Mouse (Mus musculus) heart, postnatal 10 days (tissue): ENCODE results near the gene Spint1. TPM values are rescaled to one million over a fixed set of nuclear protein-coding genes. Genes with fewer than 3 reads are reported as not detected.

Experiments used
- DNase-seq, 2 experiments: peaks; one replicate each; pipeline ENCODE4 v3.0.0; 2021
- intact Hi-C: fragments of 180-260 bp; cut with DNase I; formaldehyde crosslinking; loops from one replicate; pipeline ENCODE4 v1.15.1; 2025
- total RNA-seq, 2 experiments: library from RNA; stranded (reverse); gene quantifications; 2 replicates each; pipeline ENCODE4 v1.2.3; 2021

The Spint1 gene
- total RNA-seq, result not detected

DNA sequence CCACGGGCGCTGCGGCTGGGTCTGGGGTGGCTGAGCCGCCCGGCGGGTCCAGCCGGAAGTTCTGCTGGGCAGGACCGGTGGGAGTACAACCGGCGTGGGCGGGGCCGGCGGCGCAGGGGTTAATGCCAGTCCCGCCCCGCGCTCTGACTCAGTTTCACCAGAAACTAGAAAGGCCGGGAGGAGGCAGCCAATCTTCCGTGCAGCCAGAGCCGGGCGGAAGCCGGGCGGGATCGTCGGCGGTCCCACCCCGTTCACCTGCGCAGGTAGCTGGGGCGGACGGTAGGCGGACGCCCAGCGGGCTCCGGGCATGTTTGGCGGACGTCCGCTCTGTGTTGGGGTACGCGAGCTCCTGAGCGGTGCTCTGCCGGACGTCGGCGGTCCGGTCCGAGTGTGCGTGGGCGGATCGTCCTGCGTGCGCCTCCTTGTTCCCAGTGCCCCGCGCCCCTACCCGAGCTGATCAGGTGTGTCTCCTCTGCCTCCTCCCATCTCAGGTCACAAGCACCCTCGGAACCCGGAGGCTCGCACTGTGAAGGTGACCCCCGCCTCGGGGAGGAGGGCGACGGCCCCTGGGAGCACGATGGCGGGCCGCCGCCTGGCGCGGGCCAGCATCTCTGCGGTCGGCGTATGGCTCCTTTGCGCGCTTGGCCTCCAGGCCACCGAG, at the start of gene Spint1:
Gene Spint1 (plus strand): TSS at position 153 of the 661 bp plus-strand sequence.
- intact Hi-C loops, result no loop called here
- no peak for DNase-seq

DNA sequence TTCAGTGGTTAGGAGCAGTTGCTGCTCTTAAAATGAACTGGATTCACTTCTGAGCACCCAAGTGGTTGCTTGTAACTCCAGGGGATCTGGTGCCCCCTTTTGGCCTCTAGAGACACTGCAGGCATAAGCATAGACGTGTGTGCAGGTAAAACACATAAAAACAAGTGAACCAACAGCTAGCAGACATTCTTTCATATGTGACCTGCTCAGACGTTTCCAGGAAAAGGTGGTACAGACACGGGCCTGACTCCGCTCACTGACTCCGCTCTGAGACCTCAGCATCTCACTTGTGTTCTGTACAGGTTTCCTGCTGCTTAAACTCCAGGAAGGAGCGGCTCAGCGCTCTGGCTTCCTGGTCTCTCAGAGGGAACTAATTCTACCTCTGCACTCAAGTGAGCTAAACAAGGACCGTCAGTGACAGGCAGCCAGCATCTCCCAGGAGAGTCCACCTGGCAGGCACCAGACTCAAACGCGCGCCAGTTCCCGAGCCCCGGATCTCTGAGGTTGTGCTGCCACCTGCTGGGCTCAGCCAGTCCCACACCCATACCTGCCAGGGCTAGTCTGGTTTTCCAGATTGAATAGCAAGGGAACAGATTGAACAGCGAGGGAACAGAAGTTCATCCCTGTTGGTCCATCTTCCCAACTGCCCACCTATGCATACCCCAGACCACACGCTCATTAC, 48.0 kb upstream of the Spint1 start:
- DNase-seq, result peak; percentile 88 to 94
- intact Hi-C loops, result loop anchor here (2.0 to 5.0 kb wide), 3 partner anchors 32 to 87 kb away; partner anchors contain the start of gene Rmdn3

DNA sequence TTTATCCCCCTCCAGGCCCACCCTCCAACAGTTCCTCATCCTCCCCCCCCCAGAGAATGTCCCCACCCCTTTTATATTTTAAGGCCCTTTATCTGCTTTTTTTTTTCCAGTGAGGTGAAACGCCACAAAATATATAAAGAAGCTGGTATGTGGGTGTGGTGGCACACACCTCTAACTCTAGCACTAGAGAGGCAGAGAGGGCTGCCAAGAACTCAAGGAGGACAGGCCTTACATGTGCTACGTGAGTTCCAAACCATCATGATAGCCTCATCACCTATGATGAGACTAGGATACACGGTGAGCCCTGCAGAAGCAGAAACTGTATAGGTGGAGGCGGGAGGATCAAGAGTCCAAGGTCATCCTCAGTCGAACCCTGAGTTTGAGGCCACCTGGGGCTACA, 46.2 kb upstream of the Spint1 start:
- intact Hi-C loops, result loop anchor here (1.0 kb wide), 1 partner anchor 152 kb away; no protein-coding TSS in a partner anchor
- no peak for DNase-seq

DNA sequence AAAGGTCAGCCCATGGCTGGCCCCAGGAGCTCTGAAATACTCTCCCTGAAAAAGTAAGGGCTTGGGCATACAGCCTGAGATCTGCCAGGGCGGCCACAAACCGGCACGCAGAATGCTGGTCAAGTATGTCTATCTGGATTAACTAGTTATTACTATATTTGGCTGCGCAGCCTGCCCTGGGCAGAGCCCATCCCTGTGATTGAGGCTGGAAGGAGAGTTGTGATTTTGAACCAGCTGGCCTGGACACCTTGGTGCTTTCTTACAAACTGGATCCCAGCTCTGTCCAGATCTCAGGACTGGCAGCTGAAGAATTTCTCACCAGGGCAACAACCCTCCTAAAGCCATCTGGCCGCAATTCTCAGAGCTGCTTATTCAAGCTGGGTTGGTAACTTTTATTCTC, 43.0 kb upstream of the Spint1 start:
- peak; percentile 38 to 39 for DNase-seq
- intact Hi-C loops, result no loop called here

GRCm38 (mm10) chr2:119196316-119197108, 40.6 kb upstream of the Spint1 start:
- no peak for DNase-seq
- intact Hi-C loops, result no loop called here

- intact Hi-C loops, result no loop called here
Measured at GRCm38 (mm10) chr2:119197493-119197892, 39.7 kb upstream of the Spint1 start.

DNA sequence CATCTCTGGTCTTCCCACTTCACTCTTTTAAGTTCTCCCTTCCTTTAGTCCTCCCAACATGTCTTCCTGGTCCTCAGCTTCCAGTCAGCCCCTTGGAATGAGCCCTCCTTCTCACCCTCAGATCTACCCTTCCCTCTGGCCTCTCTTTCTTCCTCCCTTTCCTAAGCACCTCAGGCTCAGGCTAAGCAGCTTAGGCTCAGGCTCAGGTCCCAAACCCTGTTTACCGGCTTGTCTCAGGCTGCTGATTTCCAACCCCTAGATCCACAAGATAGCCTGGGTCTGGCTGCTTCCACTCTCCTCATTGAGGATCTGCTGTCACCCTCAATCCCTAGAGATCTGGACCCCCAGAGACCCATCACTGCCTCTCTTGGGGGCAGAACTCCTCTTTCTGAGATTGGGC, 39.1 kb upstream of the Spint1 start:
- intact Hi-C loops, result no loop called here

More at GRCm38 (mm10) chr2:119197493-119197892, 39.7 kb upstream of the Spint1 start:
- no peak for DNase-seq

DNA sequence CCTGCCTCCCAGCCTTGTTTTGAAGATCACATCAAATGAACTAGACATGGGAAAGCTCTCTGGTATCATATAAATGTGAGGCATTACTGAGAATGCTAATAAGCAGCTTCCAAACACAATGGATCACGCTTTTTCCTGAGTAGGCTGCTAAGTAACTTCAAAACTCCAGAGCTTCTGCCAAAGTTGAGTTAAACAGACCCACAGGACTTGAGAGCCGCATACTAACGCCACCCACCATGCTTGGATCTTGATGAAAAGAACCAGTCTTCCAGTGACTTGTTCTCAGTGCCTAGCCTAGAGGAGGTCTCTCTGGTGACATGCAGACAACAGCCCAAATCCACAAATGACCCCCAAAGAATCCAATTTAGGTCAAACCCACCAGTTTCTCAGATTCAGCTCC, 38.2 kb upstream of the Spint1 start:
- intact Hi-C loops, result no loop called here
- DNase-seq, result no peak

More for the DNA sequence above, 39.1 kb upstream of the Spint1 start:
- no peak for DNase-seq

DNA sequence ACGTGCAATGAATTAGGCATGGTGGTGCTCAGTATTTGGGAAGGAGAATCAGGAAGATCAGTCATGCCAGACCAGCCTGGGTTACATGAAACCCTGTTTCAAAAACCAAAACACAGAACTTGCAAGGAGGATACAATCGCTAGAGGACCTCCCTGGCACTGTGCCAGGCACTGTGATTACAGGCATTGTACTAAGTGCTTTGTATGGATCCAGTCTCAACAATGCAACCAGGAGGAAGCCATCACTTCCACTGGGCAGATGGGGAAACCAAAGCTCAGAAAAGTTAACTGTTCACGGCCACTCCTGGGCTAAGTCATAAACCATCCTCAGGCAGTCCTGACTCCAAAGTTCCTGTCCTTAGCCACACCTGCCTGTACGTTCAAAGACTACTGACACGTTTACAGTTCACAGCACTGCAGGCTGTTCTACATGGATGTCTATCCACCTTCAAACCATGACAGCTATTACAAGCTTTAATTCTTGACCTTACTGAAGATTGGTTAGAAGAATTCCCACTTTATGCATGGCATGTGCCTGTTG, 34.2 kb upstream of the Spint1 start:
- peak; percentile 44 to 67 for DNase-seq
- intact Hi-C loops, result no loop called here

- DNase-seq, result peak in 1 of 2 experiments; percentile 38
- intact Hi-C loops, result no loop called here
Measured at GRCm38 (mm10) chr2:119203871-119204460, 33.2 kb upstream of the Spint1 start.

- intact Hi-C loops, result loop anchor here (2.0 kb wide), 1 partner anchor 43 kb away; no protein-coding TSS in a partner anchor
- no peak for DNase-seq
Measured at GRCm38 (mm10) chr2:119207961-119208343, 29.2 kb upstream of the Spint1 start.

DNA sequence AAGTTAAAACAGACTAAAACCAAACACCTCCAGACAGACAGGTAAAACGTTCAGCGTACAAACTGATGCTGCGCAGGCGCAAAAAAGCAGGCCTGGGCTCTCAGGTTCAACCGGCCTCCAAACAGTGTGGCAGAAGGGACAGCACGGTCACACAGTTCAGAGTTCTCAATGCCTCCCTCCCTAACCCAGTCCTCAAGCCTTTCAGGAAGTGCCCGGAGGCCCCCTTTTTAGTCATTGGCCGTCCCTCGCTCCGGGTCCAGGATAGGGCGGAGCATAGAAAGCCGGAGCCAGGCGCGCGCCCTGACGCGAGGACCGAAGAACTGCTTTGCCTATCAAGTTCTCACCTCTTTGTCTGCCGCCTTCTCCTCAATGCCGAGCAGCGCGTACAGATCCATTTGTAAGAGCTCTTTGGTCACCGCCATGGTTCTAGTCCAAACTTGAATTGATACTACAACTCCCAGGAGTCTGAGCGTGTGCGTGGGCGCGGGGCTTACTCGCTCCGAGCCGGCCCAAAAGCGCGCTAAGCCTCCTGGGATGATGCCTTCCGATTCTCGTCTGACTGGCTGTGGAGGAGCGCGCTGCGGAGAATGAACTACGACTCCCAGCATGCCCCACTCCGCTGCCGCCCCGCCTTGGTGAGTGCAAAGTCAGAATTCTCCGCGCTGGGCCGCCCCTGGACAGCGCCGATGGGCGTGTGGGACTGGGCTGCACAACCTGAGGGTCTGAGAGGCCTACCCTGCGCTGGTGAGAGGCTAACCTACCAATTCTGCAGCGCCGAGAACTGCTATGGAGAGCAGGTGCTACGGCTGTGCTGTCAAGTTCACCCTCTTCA, 28.6 kb upstream of the Spint1 start, which contains the start of the genes Zfyve19 and Dnajc17:
Gene Zfyve19 (plus strand): TSS at position 274 of the 832 bp plus-strand sequence.
Gene Dnajc17 (minus strand): TSS at position 452 of the 832 bp plus-strand sequence.
- intact Hi-C loops, result loop anchor here (2.0 kb wide), 1 partner anchor 42 kb away; no protein-coding TSS in a partner anchor
- peak; percentile 97 to 98 for DNase-seq

DNA sequence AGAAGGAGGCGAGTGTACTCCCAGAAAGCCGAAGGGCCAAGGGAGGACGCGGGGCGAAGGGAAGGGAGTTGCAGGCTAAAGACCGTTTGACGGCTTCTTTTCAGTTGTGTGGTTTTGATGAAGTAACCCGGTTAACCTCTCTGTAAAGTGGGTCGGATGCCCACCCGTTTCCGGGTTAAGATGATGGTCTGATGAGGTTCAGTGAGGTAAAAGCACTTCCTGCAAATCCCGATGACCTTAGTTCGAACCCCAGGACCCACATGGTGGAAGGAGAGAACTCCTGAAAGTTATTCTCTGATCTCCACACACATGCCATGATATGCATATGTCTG, 28.0 kb upstream of the Spint1 start:
- no peak for DNase-seq

GRCm38 (mm10) chr2:119229775-119230704, 7.1 kb upstream of the Spint1 start, which contains the start of gene Ppp1r14d:
Gene Ppp1r14d, minus strand, starts transcription at chr2:119229906.
- no peak for DNase-seq
- intact Hi-C loops, result no loop called here

More for the DNA sequence above, 28.0 kb upstream of the Spint1 start:
- intact Hi-C loops, result loop anchor here (2.0 kb wide), 1 partner anchor 42 kb away; no protein-coding TSS in a partner anchor

DNA sequence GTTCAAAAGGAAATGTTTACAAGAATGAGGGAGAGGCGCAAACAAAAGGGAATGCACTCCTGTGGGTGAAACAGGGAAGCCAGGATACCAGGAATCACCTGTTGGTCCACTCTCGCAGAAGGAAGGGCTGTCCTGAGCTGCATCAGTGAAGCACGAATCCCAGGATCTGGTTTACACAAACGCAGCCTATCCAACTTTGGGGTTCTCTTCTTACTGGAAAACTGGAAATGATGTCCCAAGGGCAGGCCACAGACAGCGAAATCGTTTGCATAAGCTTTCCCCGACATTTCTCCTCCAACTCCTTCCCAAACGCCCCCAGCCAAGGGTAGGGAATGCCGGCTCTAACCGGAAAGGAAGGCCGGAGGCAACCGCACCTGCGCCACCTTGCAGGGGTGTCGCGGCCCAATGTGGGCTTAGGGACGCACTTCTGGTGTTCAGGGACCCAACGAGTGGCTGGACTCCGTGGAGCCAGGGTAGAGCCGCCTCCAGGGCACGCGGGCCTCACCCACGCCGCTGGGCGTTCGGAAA, 416 bp upstream of the Spint1 start:
- DNase-seq, result no peak
- intact Hi-C loops, result no loop called here

GRCm38 (mm10) chr2:119237871-119238220, 684 bp downstream of the Spint1 start:
- peak in 1 of 2 experiments; percentile 9 for DNase-seq
- intact Hi-C loops, result no loop called here

GRCm38 (mm10) chr2:119238671-119239070, 1.5 kb downstream of the Spint1 start:
- intact Hi-C loops, result no loop called here
- no peak for DNase-seq
